Mouse (Mus musculus): ENCODE results near the gene Atp6v0a1. TPM values are rescaled to one million over a fixed set of nuclear protein-coding genes. Genes with fewer than 3 reads are reported as not detected.

Atp6v0a1 gene
- total and polyA plus RNA-seq, 3 experiments = 14.1 to 63.4 (median 36.1) TPM

DNA sequence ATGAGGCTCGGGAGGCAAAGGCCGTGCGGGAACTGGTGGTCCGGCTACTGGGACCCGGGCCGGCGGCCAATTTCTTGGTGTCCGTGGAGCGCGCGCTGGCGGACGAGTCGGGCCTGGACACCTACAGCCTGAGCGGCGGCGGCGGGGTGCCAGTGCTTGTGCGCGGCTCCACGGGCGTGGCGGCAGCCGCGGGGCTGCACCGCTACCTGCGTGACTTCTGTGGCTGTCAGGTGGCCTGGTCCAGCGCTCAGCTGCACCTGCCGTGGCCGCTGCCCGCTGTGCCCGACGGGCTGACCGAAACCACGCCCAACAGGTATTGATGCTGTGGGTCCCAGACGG lies 60.9 kb downstream of the Atp6v0a1 start:
- TF ChIP-seq UBTF (IDR thresholded peaks at IDR 0.05; ENCODE audit: low read depth, low read length) (0 out of 2 replicates have a peak, but pooled peaks have one; percentile 64), E2F4 (IDR thresholded peaks at IDR 0.05; ENCODE audit: insufficient replicate concordance, low read depth, low read length) (no peak), RCOR1 (conservative IDR thresholded peaks at IDR 0.05; ENCODE audit: low read depth, low read length) (0 out of 2 replicates have a peak, but pooled peaks have one; percentile 1), MYC (IDR thresholded peaks at IDR 0.05; ENCODE audit: low read depth, low read length) (peak; percentile 43; the same call in 1 of the 2 replicates), MXI1 (IDR thresholded peaks at IDR 0.05; ENCODE audit: low read depth, low read length) (no peak; the same call in 1 of the 2 replicates), ETS1 (conservative IDR thresholded peaks at IDR 0.05; ENCODE audit: low read depth, low read length) (0 out of 2 replicates have a peak, but pooled peaks have one; percentile 3), HCFC1 (IDR thresholded peaks at IDR 0.05; ENCODE audit: low read depth, low read length) (peak; percentile 34; the same call in 1 of the 2 replicates), ELF1 (IDR thresholded peaks at IDR 0.05; ENCODE audit: low read depth, low read length) (no peak; the same call in 1 of the 2 replicates), USF1 (IDR thresholded peaks at IDR 0.05; ENCODE audit: low read depth, low read length) (no peak), CHD1 (IDR thresholded peaks at IDR 0.05; ENCODE audit: low read depth, low read length) (no peak), KAT2A (IDR thresholded peaks at IDR 0.05; ENCODE audit: insufficient replicate concordance, low read length) (no peak), EP300 (IDR thresholded peaks at IDR 0.05; ENCODE audit: low read length) (no peak), SIN3A (IDR thresholded peaks at IDR 0.05; ENCODE audit: low read length) (peak; percentile 88), TCF12 (IDR thresholded peaks at IDR 0.05; ENCODE audit: low read depth, low read length) (0 out of 2 replicates have a peak, but pooled peaks have one; percentile 1), MEF2A (IDR thresholded peaks at IDR 0.05; ENCODE audit: borderline replicate concordance, low read depth, low read length) (0 out of 2 replicates have a peak, but pooled peaks have one; percentile 7), CHD2 (IDR thresholded peaks at IDR 0.05; ENCODE audit: low read length) (no peak), ZC3H11A (IDR thresholded peaks at IDR 0.05; ENCODE audit: low read depth, low read length) (no peak)
- in situ Hi-C loops (cut with MboI; ENCODE audit: low pct_ligation_motif_present, low pct_unique_long_range_greater_than_20kb, low sequenced_read_pairs) = no loop called here
- dilution Hi-C loops (cut with MboI; ENCODE audit: extremely low pct_ligation_motif_present, extremely low pct_unique_long_range_greater_than_20kb, low sequenced_read_pairs) = no loop called here
- peaks cover 8 to 21% of the 10 kb centered on the region in 2 experiments for H3K4me1 ChIP-seq (ENCODE audit: control insufficient read depth in 1 of 2, insufficient read depth in 2 of 2)
- peak overlapping the region; percentile 67 for H3K4me2 ChIP-seq (ENCODE audit: insufficient read depth, low read depth, poor library complexity, severe bottlenecking)
- peaks cover 2% of the 10 kb centered on the region for H3K27me3 ChIP-seq (replicated peaks)
- H3K27ac ChIP-seq (ENCODE audit: insufficient read depth, low read depth) = no peak overlapping the region
- peak overlapping the region; percentile 76 for H3K9ac ChIP-seq (ENCODE audit: insufficient read depth, low read depth)
- peak overlapping the region; percentile 73 to 82 (median 74) for H3K4me3 ChIP-seq (replicated peaks in 1 of 3; ENCODE audit: low read depth in 2 of 3, low read length in 2 of 3, poor library complexity in 1 of 3)
- H3K36me3 ChIP-seq (replicated peaks in 1 of 2; ENCODE audit: control insufficient read depth in 1 of 2, insufficient read depth in 1 of 2, low read length in 1 of 2) = peaks cover 0 to 20% of the 10 kb centered on the region in 2 experiments
- no peak for DNase-seq (ENCODE audit: extremely low read depth)
- no peaks in the 10 kb centered on the region for H3K79me2 ChIP-seq (replicated peaks; ENCODE audit: control insufficient read depth, extremely low read depth, insufficient read depth, poor library complexity, severe bottlenecking)
- no peaks in the 10 kb centered on the region for H3K9me3 ChIP-seq (replicated peaks; ENCODE audit: low read length)

DNA sequence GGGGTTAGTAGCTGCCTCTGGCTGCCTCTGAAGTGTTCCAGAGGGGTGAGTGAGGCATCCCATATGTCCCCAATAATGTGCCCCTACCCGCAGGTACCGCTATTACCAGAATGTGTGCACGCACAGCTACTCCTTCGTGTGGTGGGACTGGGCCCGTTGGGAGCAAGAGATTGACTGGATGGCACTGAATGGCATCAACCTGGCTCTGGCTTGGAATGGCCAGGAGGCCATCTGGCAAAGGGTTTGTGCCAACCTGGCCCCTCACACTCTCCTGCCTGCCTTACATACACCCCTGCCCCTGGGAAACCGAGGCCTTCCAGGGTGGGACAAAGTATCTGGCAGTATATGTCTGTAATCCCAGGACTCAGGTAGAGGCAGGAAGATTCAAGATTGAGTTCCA lies 61.7 kb downstream of the Atp6v0a1 start:
- Histone ChIP-seq H3K4me2 (ENCODE audit: insufficient read depth, low read depth, poor library complexity, severe bottlenecking) (peak overlapping the region; percentile 67), H3K4me3 (replicated peaks in 1 of 3; ENCODE audit: low read depth in 2 of 3, low read length in 2 of 3, poor library complexity in 1 of 3) (peak overlapping the region in 1 of 3 experiments; percentile 74), H3K9ac (ENCODE audit: insufficient read depth, low read depth) (0 out of 2 replicates have a peak overlapping the region, but pooled peaks have one; percentile 76), H3K9me3 (replicated peaks; ENCODE audit: low read length) (no peaks in the 10 kb centered on the region), H3K27ac (ENCODE audit: insufficient read depth, low read depth) (no peak overlapping the region), H3K4me1 (ENCODE audit: control insufficient read depth in 1 of 2, insufficient read depth in 2 of 2) (peaks cover 8 to 21% of the 10 kb centered on the region in 2 experiments), H3K36me3 (replicated peaks in 1 of 2; ENCODE audit: control insufficient read depth in 1 of 2, insufficient read depth in 1 of 2, low read length in 1 of 2) (peaks cover 0 to 20% of the 10 kb centered on the region in 2 experiments), H3K79me2 (replicated peaks; ENCODE audit: control insufficient read depth, extremely low read depth, insufficient read depth, poor library complexity, severe bottlenecking) (no peaks in the 10 kb centered on the region), H3K27me3 (replicated peaks) (peaks cover 2% of the 10 kb centered on the region)
- no peak for DNase-seq (ENCODE audit: extremely low read depth)
- TF ChIP-seq USF1 (IDR thresholded peaks at IDR 0.05; ENCODE audit: low read depth, low read length) (no peak), CHD2 (IDR thresholded peaks at IDR 0.05; ENCODE audit: low read length) (no peak), TBP (conservative IDR thresholded peaks at IDR 0.05; ENCODE audit: low read depth, low read length) (no peak), EP300 (IDR thresholded peaks at IDR 0.05; ENCODE audit: low read length) (no peak), SIN3A (IDR thresholded peaks at IDR 0.05; ENCODE audit: low read length) (no peak), E2F4 (IDR thresholded peaks at IDR 0.05; ENCODE audit: insufficient replicate concordance, low read depth, low read length) (no peak), RAD21 (IDR thresholded peaks at IDR 0.05; ENCODE audit: low read depth, low read length) (no peak), PAX5 (IDR thresholded peaks at IDR 0.05; ENCODE audit: low read length) (no peak), ZC3H11A (IDR thresholded peaks at IDR 0.05; ENCODE audit: low read depth, low read length) (no peak)
- in situ Hi-C loops (cut with MboI; ENCODE audit: low pct_ligation_motif_present, low pct_unique_long_range_greater_than_20kb, low sequenced_read_pairs) = no loop called here
- dilution Hi-C loops (cut with MboI; ENCODE audit: extremely low pct_ligation_motif_present, extremely low pct_unique_long_range_greater_than_20kb, low sequenced_read_pairs) = no loop called here

Data from CH12.LX (cell line).